Mouse (Mus musculus) megakaryocyte-erythroid progenitor cell, adult 5-6 weeks (primary cell): ENCODE measurements around the gene Efcab10. TPM values are rescaled to one million over a fixed set of nuclear protein-coding genes. Genes with fewer than 3 reads are reported as not detected.

Source experiments
- ATAC-seq: replicated peaks from 2 replicates; pipeline ENCODE4 v1.8.0; 2016; ENCODE audit warnings: mild to moderate bottlenecking, inconsistent platforms; ENCODE audit not compliant: severe bottlenecking, poor library complexity, low FRiP score, low TSS enrichment
- total RNA-seq, 2 experiments: library from RNA; stranded (forward) in 1 of 2; stranded (reverse) in 1 of 2; fragments of 200-1000, 215-1000 nt in 1 of 2; fragments of >200 nt in 1 of 2; fragmentation: Nextera tagmentation in 1 of 2; gene quantifications; 2 replicates each; pipeline ENCODE4 v1.2.3; 2014 to 2017

Efcab10 gene
- total RNA-seq (2014; fragmentation: Nextera tagmentation): not detected in 2 replicates
- total RNA-seq (2017): not detected in 2 replicates

DNA sequence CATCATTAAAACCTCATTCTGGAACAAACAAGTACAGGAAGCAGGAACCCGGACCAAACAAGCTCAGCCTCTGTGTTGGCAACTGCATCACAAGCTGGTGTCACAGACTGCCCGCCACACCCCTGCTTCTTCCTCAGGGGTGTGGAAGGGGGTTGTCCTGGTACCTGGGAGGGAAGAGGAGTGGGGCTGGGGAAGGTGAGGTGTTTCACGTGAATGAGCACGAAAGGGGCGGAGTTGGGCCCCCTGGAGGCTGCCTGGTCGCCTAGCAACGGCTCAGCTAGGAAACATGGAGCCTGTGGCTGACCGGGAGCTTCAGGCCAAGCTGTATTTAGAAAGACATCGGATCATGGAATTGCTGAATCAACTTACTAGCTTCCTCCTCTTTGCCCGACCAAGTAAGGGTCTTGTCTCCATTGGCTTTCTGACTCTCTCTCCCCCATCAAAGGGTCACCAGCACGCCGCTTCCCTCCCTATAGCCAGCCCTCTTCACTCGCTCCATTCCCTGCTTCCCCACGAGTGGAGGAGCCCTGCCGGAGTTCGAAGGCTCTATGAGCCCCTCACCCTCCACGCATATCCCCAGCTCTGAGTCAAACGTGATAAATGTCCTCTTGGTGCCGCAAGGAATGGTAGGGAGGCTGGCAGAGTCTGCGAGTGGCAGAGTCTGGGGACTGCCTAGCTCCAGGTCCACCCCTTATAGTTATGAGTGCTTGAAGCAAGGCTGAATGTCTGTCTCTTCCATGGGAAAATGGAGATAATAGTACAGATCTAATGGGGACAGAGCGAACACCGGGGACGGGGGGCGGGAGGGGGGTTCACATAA is at the start of gene Efcab10:
Efcab10 (plus strand) TSS at position 51 of the 820 bp plus-strand sequence.
- ATAC-seq: no peak

DNA sequence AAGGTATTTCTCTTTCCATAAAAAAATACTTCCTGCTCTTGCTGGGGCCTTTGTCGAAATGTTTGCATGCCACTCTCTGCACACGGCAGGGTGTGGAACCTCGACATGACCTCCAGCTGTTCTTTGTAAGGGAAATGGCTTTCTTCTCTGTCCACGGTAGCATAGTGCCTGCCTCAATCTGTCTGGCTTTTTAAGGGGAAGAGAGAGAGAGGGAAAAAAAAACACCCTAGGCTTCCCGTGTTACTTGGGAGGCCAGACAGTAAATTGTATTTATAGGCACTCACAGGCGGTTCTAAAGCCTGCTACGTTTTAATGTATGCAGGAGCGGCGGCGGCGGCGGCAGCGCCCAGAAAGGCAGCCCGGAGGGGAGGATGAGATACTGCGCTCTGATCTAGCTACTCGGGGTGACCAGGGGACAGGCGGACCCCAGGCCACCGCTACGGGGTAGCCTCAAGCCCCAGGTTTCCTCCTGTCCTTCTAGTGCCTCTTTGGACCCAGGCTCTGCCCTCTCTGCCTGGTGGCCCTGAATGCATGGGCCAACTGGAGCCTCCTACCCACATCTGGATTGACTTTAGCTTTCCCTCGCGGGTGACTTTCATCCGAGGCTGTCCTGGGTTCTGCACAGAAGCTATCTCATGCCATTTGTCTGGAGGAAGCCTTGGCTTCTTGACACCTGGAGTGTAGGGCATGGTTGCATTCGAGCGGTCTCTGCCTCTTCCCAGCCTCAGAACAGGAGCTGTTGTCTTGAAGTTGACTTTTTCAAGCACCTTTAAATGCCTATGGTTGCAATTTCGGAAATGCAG is 49.5 kb upstream of the Efcab10 start:
- ATAC-seq: no peak

DNA sequence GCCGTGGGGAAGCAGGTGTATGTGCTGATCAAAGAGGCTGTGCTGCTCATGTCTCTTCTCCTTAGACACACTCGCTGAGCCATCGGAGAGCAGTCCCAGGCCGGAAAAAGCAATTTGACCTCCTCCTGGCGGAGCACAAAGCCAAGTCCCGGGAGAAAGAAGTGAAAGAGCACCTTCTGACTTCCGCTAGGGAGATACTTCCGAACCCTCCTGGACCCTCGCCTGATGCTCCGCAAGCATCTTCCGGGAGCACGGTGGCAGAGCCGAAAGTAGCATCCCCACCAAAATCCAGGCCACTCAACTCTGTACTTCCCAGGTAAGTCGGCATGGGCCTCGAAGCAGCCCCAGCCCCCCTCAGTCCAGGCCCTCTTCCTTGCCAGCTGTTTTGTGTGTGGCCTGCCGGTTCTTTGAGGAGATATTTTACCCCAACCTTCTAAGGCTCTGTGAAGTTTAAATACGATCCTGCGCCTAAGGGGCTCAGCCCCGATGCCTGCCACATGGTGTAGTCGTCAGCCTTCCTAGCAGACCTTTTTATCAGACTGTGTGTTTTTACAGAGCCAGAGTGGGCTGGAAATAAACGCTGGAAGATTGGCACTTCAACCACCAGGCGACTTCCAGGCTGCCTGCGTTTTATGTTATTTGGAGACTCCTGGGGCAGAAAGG is 48.8 kb upstream of the Efcab10 start:
- no peak for ATAC-seq

DNA sequence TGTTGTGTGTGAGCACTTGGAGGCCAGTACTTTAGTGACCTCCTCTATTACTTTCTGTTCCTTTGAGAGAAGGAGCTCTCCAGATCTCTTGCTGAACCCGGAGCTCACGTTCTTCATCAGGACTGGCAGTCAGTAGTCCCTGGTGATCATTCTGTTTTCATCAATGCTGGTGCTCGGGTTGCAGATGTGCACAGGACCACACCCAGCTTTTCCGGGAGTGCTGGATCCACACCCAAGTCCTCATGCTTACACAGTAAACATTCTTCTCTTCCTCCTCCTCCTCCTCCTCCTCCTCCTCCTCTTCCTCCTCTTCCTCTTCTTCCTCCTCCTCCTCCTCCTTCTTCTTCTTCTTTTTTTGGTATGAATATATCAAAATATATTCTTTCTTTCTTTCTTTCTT is 42.0 kb upstream of the Efcab10 start:
- no peak for ATAC-seq

DNA sequence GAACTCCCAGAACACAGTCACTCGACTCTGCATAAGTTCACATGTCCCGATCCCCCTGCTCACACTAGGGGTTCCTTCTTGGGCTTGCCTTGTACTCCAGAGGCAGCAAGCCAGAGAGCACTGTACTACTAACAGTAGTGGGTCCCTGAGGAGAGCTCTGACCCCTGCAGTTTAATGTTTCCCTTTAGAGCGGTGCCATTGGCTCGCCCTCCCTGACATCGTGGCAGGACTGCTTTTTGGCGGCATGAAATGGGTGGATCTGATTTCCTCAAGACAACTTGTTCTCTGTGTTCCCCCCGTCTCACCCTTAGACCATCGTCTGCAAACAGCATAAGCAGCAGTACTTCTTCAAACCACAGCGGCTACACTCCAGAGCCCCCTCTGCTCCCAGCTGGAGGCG is 36.3 kb upstream of the Efcab10 start:
- ATAC-seq: no peak

DNA sequence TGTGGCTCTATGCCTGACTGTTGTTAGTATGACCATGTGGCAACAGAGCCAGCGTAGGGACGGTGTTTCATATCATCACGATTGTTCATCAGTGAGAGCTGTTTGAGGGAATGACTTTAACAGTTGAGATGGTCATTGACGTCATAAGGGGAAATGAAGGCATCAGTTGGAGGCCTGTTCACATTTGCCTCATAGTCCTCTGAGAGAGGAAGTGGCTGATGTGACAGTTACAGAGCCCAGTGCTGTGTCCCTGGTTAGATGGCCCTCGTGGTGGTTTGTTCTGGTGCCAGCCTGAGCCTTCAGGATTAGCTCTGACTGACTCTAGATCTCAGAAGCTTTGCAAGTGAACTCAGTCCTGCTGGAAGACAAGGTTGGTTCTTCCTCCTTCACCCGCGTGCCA is 35.4 kb upstream of the Efcab10 start:
- no peak for ATAC-seq

DNA sequence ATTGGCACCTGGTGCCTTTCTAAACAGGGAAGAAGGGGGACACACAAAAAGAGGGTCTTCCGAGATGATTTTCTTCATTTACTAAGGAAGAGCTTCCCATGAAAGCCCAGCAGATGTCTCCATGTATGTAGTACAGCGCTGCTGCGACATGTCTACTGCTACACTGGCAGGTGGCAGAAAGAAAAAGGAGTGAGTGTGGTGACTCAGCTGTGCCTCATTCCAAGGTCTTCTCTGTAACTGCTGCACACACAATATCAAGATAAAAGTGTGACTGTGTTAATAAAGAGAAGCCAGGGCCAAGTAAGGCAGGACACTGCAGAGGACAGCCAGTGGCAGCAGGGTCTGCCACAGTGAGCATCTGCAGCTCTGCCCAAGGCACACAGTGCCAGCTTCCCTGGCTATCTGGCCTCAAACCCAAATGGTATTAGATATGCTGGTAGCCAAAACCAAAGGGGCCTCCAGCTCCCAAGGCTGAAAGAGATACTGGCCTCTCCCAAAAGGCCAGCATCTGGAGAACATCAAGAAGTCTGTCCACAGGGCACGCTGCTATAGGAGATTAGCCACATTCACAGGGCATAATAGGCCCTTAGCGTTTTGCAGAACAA is 34.7 kb upstream of the Efcab10 start:
- no peak for ATAC-seq

DNA sequence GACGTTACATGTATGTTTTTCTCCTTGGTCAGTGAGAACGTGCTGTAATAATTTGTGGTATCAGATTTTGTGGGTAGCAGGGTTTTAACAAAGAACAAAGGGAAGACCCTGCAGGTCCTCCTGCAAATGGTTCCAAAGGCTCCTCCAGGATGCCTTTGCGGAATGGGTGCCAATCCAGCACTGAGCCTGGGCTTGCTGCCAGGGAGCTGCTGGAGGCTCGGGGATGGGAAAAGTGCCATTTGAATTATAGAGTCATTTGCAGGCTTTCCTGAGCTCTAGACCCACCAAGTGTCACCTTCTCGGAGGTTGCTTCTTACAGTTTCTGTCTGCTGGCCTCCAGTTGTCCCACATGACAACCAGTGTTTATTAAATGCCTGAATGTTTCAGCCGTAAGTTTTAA is 33.9 kb upstream of the Efcab10 start:
- no peak for ATAC-seq

DNA sequence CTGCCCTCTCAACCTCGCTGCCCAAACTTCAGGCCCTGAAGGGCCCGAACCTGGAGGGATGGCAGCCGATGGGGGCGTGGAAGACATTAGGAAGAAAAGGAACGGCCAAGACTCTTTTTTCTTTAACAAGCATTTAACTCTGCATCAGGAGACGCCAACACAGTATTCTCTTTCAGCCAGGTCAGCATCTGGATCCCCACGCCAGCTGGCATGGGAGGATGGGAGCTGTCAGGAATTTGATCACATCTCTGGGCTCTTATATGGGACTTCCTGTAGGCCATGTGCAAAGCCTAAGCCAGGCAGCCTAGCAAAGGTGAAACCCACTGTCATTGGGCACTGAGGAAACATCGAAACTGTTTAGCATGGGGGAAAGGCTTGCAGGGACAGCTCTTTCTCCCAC is 30.1 kb upstream of the Efcab10 start:
- ATAC-seq: no peak

DNA sequence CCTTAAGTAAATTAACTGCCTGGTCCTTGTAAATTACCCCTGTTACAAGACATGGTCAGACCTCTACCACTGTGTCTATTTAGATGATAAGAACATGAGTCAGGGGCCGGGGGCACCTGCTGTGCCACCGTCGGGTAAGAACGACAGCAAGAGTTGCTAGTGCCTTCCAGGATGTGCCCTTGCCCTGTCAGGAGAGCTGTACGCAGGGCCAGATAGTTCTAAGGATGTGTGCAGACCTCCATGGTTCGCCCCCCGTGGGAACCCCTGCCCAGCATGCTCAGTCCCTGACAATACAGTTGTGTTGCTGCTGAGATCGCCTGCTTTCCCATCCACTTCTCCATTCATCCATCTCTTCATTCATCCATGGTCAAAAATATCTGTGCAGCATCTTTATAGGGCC is 29.5 kb upstream of the Efcab10 start:
- no peak for ATAC-seq

DNA sequence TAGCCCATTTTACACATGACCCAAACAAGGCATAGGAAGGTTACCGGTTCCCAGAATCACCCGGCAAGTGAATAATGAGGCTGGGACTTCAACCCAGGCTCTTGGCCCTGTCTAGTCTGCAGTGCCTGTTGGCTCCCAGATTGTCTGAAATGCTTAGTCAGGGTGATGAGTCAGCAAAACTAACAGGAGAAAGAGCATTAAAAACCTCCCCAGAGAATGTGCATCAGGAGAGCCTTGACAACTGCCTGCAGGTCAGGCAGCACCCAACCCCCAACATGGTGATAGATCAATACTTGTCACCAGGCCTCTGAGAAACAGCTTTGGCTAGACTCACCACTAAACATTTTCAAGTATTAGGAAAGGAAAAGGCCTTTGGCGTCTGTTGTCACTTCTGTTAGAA is 25.1 kb upstream of the Efcab10 start:
- 0 out of 2 replicates have a peak, but pooled peaks have one; percentile 23 for ATAC-seq

DNA sequence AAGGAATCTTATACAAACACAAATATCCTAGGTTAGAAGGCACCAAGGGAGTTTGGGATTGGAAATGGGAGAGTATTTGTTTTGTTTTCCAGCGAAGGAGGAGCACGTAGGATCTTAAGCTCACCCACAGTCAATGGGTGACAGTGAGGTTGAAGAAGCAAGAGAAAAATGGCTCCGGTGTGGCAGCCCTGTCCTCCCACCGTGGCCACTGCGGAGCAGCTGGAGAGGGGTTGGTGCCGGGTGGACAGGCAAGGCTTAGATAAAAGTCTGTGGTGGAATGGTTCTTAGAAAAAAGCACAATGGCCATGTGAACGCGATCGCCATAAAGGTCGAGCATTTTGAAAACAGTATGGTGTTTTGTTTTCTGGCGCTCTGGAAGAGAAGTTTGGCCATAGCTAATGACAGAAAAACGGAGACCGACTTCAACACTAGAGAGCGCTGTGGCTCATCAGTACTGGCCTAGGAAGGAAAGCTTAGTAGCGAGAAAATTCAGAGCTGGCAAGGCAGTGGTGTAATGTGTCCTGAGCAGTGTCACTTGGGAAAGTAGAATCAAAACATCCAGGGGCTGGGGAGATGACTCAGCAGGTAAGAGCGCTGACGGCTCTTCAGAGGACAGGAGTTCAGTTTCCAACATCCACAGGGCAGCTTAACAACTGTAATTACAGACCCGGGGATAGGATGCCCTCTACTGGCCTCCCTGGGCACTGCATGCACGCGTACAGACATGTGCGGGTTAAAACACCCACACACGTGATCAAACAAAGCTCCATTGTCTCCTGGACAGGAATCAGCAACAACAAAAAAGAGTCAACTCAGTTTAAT is 14.8 kb upstream of the Efcab10 start:
- peak; percentile 93 for ATAC-seq

DNA sequence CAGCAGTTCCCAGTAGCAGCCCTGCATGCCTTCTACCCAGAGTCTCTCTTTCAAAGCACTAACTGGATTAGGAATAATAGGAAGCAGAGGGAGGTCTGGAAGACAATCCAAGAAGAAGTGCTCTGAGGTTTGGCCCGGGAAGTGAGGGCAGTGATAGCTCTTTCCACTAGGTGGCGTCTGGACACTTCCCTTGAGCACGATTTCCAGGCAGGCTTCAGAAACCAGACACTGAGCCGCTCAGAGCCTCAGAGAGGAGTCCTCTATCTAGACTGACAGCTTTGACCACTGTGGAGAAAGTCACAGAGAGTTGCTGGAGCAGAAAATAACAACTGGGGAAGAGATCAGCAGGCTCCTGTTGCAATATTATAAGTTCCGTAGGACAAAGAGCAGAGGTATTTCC is 5.8 kb upstream of the Efcab10 start:
- ATAC-seq: peak; percentile 92

DNA sequence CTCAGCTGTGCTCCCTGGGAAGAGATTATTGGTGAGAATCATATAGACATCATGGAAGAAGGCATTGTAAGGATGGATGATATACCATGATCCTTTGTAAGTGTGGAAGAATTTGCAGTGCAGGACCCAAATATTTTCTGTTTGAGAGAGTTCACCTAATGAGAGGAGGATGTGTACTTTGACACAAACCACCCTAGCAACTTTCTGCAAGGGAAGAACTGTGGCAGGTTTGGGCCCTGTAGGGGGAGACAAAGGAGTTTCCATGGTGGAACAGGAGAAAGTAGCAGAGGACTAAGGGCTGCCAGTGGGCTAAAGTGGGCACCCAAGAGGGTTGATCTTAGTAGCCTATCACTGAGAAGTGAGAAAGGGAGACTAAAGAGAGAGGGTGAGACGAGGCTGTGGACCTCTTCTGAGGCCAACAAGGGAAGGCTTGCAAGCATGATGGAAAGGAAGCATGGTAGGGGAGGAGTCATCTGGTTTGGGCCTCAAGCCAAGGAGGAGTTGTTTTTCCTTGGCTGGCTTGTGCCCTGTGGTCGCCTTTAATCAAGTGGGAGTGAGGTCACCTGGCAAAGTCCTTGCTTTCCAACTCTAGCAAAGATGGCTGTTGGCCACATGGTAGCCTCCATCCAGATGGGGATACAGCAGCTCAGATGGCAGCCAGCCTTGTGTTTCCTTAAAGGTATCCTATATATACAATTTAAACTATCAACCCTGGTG is 3.7 kb upstream of the Efcab10 start:
- ATAC-seq: 0 out of 2 replicates have a peak, but pooled peaks have one; percentile 19

DNA sequence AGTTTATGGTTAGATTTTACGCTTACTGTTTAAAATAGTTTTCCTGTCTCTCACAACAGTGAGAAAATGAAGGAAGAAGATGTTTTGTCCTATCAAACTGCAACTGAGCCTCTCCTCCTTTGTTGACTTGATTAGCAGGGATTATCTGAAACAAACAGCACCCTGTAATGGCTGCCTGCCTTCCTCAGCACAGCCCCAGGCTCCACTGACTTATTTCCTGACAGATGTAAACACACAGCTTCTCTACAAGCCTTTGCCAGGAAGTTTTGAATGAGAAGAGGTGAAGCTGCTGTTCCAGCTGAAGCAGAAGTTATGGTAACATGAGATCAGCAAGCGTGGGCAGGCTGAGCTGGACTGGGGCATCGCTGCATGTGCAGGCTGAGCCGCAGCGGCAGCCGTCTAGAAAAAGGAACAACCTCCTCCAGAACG is 8.6 kb downstream of the Efcab10 start:
- peak; percentile 86 for ATAC-seq

DNA sequence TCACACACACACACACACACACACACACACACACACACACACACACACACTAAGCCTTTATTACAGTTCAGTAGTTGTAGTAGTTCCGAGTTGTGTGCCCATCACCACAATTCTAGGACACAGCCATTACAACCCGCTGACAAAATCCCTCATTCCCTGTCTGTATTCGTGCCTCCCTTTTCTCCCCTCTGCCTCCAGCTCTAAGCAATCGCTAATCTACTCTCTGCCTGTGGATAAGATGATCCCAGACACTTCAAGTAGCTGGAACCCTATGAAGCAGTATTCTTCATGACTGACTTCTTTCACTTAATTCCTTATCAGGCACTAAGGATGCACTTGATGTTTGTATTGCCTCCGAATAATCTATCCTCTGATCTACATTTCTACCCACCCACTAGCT is 10.3 kb downstream of the Efcab10 start:
- ATAC-seq: no peak

DNA sequence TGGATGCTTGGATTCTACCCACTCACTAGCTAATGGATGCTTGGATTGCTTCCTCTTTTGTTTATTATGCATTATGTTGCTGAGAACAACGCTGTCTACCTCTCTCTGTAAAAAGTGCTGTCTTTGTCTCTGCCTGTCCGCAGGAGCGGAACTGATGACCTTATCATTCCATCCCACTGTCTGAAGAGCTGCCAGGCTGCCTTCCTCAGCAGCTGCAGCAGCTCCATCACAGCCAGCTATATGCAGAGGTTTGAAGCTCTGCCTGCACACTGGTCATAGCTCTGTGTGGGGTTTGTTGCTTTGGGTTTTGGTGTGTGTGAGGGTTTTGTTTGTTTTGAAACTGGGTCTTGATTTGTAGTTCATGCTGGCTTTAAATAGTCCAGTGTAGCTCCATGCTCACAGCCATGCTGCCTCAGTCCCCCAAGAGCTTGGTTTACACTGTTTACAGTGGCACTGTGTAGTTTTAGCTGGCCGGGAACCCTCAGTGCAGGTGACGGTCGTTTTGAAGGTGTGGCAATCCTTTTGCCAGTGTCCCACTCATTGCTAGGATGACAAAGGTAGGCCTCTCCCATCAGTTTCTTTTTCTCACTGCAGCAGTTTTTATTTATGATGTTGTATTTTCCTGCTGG is 10.9 kb downstream of the Efcab10 start:
- ATAC-seq: peak; percentile 74
